Mouse (Mus musculus) embryonic facial prominence, embryonic 10.5 days (tissue): ENCODE data around the gene Ccdc36. TPM values are rescaled to one million over a fixed set of nuclear protein-coding genes. Genes with fewer than 3 reads are reported as not detected.
A peak's percentile ranks its signal among the peaks of the same experiment; 100 is the strongest.

Source experiments
- DNase-seq: peaks from one replicate; pipeline ENCODE4 v3.0.0-alpha.2; 2017; ENCODE audit warnings: low spot score
- H3K27ac ChIP-seq: fragments of 300-500 bp; sonication (generic); replicated peaks from 2 replicates; pipeline ENCODE4 v1.5.1; 2016; ENCODE audit warnings: mild to moderate bottlenecking
- H3K27me3 ChIP-seq: fragments of 300-500 bp; sonication (generic); replicated peaks from 2 replicates; pipeline ENCODE4 v1.6.1; 2016; ENCODE audit warnings: low read depth, mild to moderate bottlenecking; ENCODE audit not compliant: poor library complexity, severe bottlenecking
- H3K36me3 ChIP-seq: fragments of 300-500 bp; sonication (generic); replicated peaks from 2 replicates; pipeline ENCODE4 v1.6.1; 2016; ENCODE audit warnings: mild to moderate bottlenecking, moderate library complexity
- H3K4me1 ChIP-seq: fragments of 300-500 bp; sonication (generic); 2 replicates; pipeline ENCODE4 v1.6.1; 2016
- H3K4me3 ChIP-seq: fragments of 300-500 bp; sonication (generic); 2 replicates; pipeline ENCODE4 v1.5.1; 2016; ENCODE audit warnings: mild to moderate bottlenecking, moderate library complexity
- H3K9me3 ChIP-seq: fragments of 300-500 bp; sonication (generic); 2 replicates; pipeline ENCODE4 v1.6.1; 2016; ENCODE audit warnings: mild to moderate bottlenecking
- WGBS: fragments of 180-500 bp; shearing (Covaris S2); methylation state at CpG from one replicate; pipeline ENCODE4 v1.1.7; 2016; 5-methylcytosine and 5-hydroxymethylcytosine counted together
- polyA plus RNA-seq: library from polyadenylated mRNA; unstranded; fragments of >200 nt; fragmentation: Nextera tagmentation; extraction: Ambion mirVana; gene quantifications from 2 replicates; pipeline ENCODE4 v1.2.1, GENCODE M21; 2016

Gene Ccdc36
- polyA plus RNA-seq, 1 experiment from 2014 or later = 1.1 TPM

- WGBS = 78% methylated on average over 12 of the region's 12 CpGs
Measured at GRCm38 (mm10) chr9:108455747-108456571, 27.7 kb upstream of the Ccdc36 start.

GRCm38 (mm10) chr9:108454429-108454828 is 26.1 kb upstream of the Ccdc36 start:
- Histone ChIP-seq H3K4me1 (peaks cover 45% of the 10 kb centered on the region), H3K36me3 (no peaks in the 10 kb centered on the region), H3K9me3 (0 out of 2 replicates have a peak, but pooled peaks cover 3% of the 10 kb centered on the region), H3K4me3 (no peak overlapping the region), H3K27ac (no peak overlapping the region), H3K27me3 (peaks cover 11% of the 10 kb centered on the region)
- WGBS = 86% methylated on average over 6 of the region's 6 CpGs
- no peak for DNase-seq

More at GRCm38 (mm10) chr9:108455747-108456571, 27.7 kb upstream of the Ccdc36 start:
- peaks cover 35% of the 10 kb centered on the region for H3K4me1 ChIP-seq
- no peaks in the 10 kb centered on the region for H3K36me3 ChIP-seq
- DNase-seq = no peak
- peaks cover 9% of the 10 kb centered on the region for H3K27me3 ChIP-seq
- no peak overlapping the region for H3K4me3 ChIP-seq
- 0 out of 2 replicates have a peak, but pooled peaks cover 3% of the 10 kb centered on the region for H3K9me3 ChIP-seq
- no peak overlapping the region for H3K27ac ChIP-seq

GRCm38 (mm10) chr9:108453458-108453857 is 25.2 kb upstream of the Ccdc36 start:
- no peak for DNase-seq
- peaks cover 54% of the 10 kb centered on the region for H3K4me1 ChIP-seq
- peak overlapping the region; percentile 74; the same call in 1 of the 2 replicates for H3K4me3 ChIP-seq
- peaks cover 7% of the 10 kb centered on the region; the same call in 1 of the 2 replicates for H3K36me3 ChIP-seq
- WGBS = 86% methylated on average over 4 of the region's 4 CpGs
- 0 out of 2 replicates have a peak, but pooled peaks cover 3% of the 10 kb centered on the region for H3K9me3 ChIP-seq
- peak overlapping the region; percentile 85; the same call in 1 of the 2 replicates for H3K27ac ChIP-seq
- H3K27me3 ChIP-seq = peaks cover 11% of the 10 kb centered on the region

GRCm38 (mm10) chr9:108452911-108453310 is 24.6 kb upstream of the Ccdc36 start:
- DNase-seq = no peak
- 0 out of 2 replicates have a peak, but pooled peaks cover 3% of the 10 kb centered on the region for H3K9me3 ChIP-seq
- peaks cover 11% of the 10 kb centered on the region for H3K27me3 ChIP-seq
- H3K27ac ChIP-seq = peak overlapping the region; percentile 85
- peaks cover 54% of the 10 kb centered on the region for H3K4me1 ChIP-seq
- WGBS = 54% methylated on average over 6 of the region's 6 CpGs
- peaks cover 12% of the 10 kb centered on the region; the same call in 1 of the 2 replicates for H3K36me3 ChIP-seq
- H3K4me3 ChIP-seq = peak overlapping the region; percentile 74

- peaks cover 54% of the 10 kb centered on the region for H3K4me1 ChIP-seq
- under 1% methylated on average over 40 of the region's 40 CpGs for WGBS
- H3K9me3 ChIP-seq = 0 out of 2 replicates have a peak, but pooled peaks cover 3% of the 10 kb centered on the region
- peak; percentile 94 for DNase-seq
- peaks cover 15% of the 10 kb centered on the region; the same call in 1 of the 2 replicates for H3K36me3 ChIP-seq
- peaks cover 11% of the 10 kb centered on the region for H3K27me3 ChIP-seq
- H3K4me3 ChIP-seq = peak overlapping the region; percentile 74
- H3K27ac ChIP-seq = peak overlapping the region; percentile 85
Measured at GRCm38 (mm10) chr9:108452291-108452906, 24.1 kb upstream of the Ccdc36 start.

GRCm38 (mm10) chr9:108451519-108452160 is 23.4 kb upstream of the Ccdc36 start:
- Histone ChIP-seq H3K9me3 (0 out of 2 replicates have a peak, but pooled peaks cover 3% of the 10 kb centered on the region), H3K27me3 (peaks cover 11% of the 10 kb centered on the region), H3K27ac (peak overlapping the region; percentile 85), H3K4me3 (peak overlapping the region; percentile 74), H3K36me3 (peaks cover 15% of the 10 kb centered on the region; the same call in 1 of the 2 replicates), H3K4me1 (peaks cover 54% of the 10 kb centered on the region)
- no peak for DNase-seq
- 52% methylated on average over 6 of the region's 6 CpGs for WGBS

- Histone ChIP-seq H3K9me3 (0 out of 2 replicates have a peak, but pooled peaks cover 3% of the 10 kb centered on the region), H3K36me3 (peaks cover 15% of the 10 kb centered on the region; the same call in 1 of the 2 replicates), H3K4me1 (peaks cover 54% of the 10 kb centered on the region), H3K27me3 (peaks cover 11% of the 10 kb centered on the region), H3K4me3 (peak overlapping the region; percentile 74; the same call in 1 of the 2 replicates), H3K27ac (peak overlapping the region; percentile 84)
- DNase-seq = no peak
- WGBS = 91% methylated on average over 6 of the region's 6 CpGs
Measured at GRCm38 (mm10) chr9:108451170-108451493, 22.8 kb upstream of the Ccdc36 start.

- H3K4me3 ChIP-seq = peak overlapping the region; percentile 74
- peaks cover 50% of the 10 kb centered on the region for H3K4me1 ChIP-seq
- peaks cover 15% of the 10 kb centered on the region; the same call in 1 of the 2 replicates for H3K36me3 ChIP-seq
- peak overlapping the region; percentile 84 for H3K27ac ChIP-seq
- peak; percentile 42 for DNase-seq
- WGBS = 72% methylated on average over 21 of the region's 21 CpGs
- H3K9me3 ChIP-seq = 0 out of 2 replicates have a peak, but pooled peaks cover 3% of the 10 kb centered on the region
- H3K27me3 ChIP-seq = peaks cover 11% of the 10 kb centered on the region
Measured at GRCm38 (mm10) chr9:108450292-108451169, 22.2 kb upstream of the Ccdc36 start.

GRCm38 (mm10) chr9:108449860-108450259 is 21.6 kb upstream of the Ccdc36 start:
- 0 out of 2 replicates have a peak, but pooled peaks cover 2% of the 10 kb centered on the region for H3K9me3 ChIP-seq
- H3K4me1 ChIP-seq = peaks cover 48% of the 10 kb centered on the region
- 53% methylated on average over 4 of the region's 4 CpGs for WGBS
- H3K36me3 ChIP-seq = peaks cover 15% of the 10 kb centered on the region; the same call in 1 of the 2 replicates
- peak overlapping the region; percentile 74; the same call in 1 of the 2 replicates for H3K4me3 ChIP-seq
- peak; percentile 83 for DNase-seq
- peaks cover 11% of the 10 kb centered on the region for H3K27me3 ChIP-seq
- H3K27ac ChIP-seq = peak overlapping the region; percentile 84

GRCm38 (mm10) chr9:108445125-108445524 is 16.8 kb upstream of the Ccdc36 start:
- no peak for DNase-seq

GRCm38 (mm10) chr9:108441236-108441919 is 13.1 kb upstream of the Ccdc36 start:
- Histone ChIP-seq H3K27me3 (no peaks in the 10 kb centered on the region), H3K36me3 (no peaks in the 10 kb centered on the region), H3K27ac (no peak overlapping the region), H3K4me3 (no peak overlapping the region), H3K4me1 (no peaks in the 10 kb centered on the region), H3K9me3 (no peaks in the 10 kb centered on the region)
- no peak for DNase-seq
- WGBS = 93% methylated on average over 11 of the region's 11 CpGs

More at GRCm38 (mm10) chr9:108445125-108445524, 16.8 kb upstream of the Ccdc36 start:
- H3K36me3 ChIP-seq = peaks cover 15% of the 10 kb centered on the region; the same call in 1 of the 2 replicates
- H3K27ac ChIP-seq = no peak overlapping the region
- peaks cover 16% of the 10 kb centered on the region for H3K4me1 ChIP-seq
- no peaks in the 10 kb centered on the region for H3K9me3 ChIP-seq
- no peak overlapping the region for H3K4me3 ChIP-seq
- H3K27me3 ChIP-seq = no peaks in the 10 kb centered on the region
- 64% methylated on average over 9 of the region's 9 CpGs for WGBS
